Mouse (Mus musculus) megakaryocyte progenitor cell, adult 5-6 weeks (primary cell): ENCODE results near the gene AF366264. TPM values are rescaled to one million over a fixed set of nuclear protein-coding genes. Genes with fewer than 3 reads are reported as not detected.
"Not testable (repeated sequence)": the region's sequence is repeated elsewhere in the genome, so short reads cannot be mapped to it uniquely, and the experiment has no call there.

Source experiments
- ATAC-seq: replicated peaks from 2 replicates; pipeline ENCODE4 v1.8.0; 2016; ENCODE audit warnings: mild to moderate bottlenecking, moderate TSS enrichment, inconsistent platforms; ENCODE audit not compliant: poor library complexity
- total RNA-seq, 2 experiments: library from RNA; stranded (forward) in 1 of 2; stranded (reverse) in 1 of 2; fragments of 157-497, 149-512 nt in 1 of 2; fragments of 200-1000 nt in 1 of 2; gene quantifications; 2 replicates each; pipeline versions ENCODE4 v1.2.3 to v1.2.4; 2015 to 2017

AF366264 gene
- total RNA-seq (2015) (not detected in 2 replicates), total RNA-seq (2017) (not detected in 2 replicates)

DNA sequence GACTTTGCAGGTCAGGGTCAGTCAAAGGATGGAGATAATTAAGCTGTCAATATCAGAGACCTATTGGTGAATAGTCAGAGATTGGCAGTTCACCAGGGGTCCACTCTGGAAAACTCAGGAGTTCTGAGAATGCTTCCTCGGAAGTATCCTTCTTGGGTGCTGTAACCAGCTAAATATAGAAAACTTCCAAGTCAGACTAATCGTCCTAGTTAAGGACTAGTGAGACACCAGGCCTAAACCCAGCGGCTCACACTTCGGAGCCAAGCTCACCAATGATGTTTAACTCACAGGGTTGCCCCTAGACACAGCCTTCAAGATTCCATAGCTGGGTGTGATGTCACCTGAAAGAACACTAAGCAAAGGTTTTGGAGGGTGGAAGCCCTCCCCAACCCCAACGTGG, at the start of gene AF366264:
AF366264 (minus strand) TSS at position 101 of the 400 bp plus-strand sequence.
- ATAC-seq, result not testable (repeated sequence)

DNA sequence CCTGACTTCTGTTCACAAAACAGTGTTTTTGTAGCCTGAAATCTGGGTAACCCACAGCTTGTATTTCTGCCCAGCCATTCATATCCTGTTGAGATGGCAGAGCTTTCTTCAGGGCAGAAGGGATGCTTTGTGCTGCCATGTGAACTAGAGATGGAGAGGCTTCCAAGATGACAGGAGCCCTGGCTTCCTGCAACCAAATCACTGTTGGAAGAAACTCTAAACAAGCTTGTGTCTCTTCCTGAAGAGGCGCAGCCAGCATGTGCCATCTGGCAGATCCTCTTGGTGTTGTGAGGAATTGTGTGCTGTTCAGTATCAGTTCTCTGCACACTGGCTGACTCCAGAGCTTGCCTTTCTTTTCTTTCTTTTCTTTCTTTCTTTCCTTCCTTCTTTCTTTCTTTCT, 5.1 kb upstream of the AF366264 start:
- ATAC-seq, result not testable (repeated sequence)

DNA sequence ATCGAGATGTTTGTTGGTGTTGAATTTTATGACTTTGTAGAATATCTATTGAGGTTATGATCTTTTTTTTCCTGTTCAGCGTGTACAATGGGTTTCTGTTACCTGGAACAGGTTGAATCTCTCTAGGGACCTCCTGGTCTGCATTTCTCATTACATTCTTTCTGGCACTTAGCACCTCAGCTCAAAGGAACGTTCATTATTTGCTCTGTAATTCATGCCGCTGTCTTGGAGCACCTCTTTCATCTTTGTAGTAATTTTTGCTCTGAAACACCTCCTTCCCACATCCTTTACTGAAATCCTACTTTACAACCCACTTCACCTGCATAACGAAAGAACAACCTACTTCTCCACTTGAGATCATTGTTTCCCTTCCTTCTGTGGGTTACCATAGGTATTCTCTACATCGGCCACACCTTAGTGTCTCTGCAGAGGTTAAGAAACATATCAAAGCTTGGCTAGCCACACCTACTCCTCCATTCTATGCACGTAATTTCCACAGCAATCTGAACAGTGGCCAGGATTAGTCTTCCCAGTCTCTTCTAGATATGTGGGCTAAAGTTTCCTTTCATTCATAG, 9.5 kb downstream of the AF366264 start:
- ATAC-seq, result no peak

DNA sequence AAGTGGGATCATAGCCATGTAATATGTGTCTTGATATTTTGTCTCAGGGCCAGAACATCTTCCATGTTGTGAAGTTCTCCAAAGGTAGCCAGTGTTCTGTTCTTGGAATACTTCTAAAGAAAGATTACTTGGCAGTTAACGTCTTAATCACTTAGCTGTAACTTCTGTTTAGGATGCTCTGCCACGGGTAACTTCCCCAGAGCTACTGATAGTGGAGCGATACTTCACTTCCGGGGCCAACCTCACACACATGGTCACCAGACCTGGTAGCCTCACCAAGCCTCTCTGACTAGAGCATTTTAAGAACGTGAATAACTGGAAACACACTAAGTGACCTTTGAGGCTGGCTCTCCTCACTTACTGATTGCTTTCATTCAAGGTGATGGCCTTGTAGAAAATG, 38.6 kb downstream of the AF366264 start:
- no peak for ATAC-seq

DNA sequence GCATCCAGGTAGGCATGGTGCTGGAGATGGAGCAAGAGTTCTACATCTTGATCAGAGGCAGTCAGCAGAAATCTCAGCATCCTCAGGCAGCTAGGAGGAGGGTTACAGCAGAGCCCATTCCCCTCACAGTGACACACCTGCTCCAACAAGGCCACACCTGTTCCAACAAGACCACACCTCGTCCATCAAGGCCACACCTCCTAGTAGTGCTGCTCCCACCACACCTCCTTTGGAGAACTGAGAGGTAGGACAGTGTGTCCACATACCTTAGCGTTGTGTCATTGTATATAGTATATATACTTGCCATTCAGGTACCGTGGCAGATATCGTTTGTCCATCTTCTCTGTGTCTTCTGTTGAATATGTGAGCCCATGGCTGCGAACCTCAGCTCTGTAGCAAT, 40.5 kb downstream of the AF366264 start:
- ATAC-seq, result no peak

DNA sequence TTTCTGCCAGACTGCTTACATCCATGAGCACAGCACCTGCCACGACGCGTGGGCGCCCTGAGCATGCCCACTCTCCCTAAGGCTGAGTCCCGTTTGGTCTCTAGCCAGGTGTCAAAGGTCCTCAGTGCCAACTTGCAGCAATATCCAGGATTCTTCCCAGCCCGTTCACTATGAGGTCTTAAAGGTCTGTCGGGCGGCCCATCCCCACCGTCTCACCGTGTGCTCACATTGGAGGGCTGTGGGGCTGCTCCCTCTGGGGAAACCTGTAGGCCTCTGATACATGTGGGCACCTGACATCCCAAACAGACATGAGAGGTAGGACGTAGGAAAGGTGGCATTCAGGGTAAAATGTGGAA, 44.5 kb downstream of the AF366264 start:
- ATAC-seq, result no peak

DNA sequence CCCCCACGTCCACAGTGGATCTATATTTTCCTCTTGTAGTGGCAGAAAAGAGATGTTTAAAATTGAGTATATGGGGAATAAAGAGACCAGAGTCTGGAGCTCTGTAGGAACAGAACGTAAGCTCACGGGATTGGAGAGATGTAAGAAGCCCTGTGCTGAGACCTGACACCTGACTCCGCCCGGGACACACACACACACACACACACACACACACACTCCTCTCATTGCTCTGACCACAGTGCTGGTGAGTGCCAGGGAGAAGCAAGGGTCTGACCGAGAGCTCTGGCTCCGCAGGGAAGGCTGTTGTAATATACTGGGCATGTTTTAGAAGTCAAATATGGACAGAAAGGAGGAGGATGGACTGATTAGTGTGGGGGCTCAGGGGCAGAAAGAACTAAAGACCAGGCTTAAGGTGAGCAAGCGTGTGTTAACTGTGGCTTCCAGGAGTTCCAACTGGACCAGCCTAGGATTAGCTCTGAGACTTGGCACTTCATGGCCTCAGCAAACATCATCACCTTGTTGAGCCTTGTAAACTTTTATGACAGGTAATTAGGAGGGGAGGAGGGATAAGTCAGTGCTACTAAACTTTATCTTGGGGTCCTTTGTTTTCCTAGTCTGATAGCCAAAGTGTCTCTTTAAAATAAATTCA, 45.0 kb downstream of the AF366264 start:
- ATAC-seq, result no peak

DNA sequence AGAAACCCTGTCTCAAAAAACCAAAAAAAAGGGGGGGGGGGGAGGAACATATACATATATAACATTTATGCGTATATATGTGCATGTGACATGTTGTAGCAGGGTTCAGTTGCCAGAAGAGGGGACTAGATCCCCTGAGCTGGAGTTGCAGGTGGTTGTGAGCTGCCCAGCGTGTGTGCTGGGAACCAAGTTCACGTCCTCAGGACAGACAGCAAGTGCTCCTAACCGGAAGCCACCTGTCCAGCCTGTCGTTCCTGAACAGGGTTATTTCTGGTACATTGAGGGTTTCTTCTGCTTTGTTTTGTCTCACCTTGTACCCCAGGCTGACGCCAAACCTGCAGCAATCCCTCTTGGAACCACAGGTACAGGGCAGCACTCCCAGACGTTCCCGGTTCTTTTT, 48.6 kb downstream of the AF366264 start:
- no peak for ATAC-seq

DNA sequence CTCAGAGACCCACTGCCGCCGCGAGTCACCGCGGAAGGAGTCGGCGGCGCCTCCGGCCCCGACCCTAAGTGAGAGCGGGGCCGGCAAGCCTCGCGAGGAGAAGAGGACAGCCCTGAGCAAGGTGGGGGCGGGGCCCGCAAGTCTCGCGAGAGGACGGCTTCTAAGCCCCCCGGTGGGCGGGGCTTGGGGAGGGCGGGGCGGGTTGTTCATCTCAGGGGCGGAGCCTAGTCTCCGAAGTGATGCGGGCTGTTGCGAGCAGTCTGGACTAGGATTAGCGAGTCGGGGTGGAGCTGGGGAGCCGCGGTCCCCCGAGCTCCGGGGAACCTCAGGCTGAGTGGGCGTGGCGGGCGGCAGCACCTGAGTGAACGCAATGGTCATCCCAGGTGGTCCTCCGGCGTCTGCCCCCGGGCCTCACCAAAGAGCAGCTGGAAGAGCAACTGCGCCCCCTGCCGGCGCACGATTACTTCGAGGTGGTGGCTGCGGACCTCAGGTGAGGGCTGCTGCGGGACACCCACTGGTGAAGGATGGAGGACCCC, 52.4 kb downstream of the AF366264 start:
- peak; percentile 74 for ATAC-seq

DNA sequence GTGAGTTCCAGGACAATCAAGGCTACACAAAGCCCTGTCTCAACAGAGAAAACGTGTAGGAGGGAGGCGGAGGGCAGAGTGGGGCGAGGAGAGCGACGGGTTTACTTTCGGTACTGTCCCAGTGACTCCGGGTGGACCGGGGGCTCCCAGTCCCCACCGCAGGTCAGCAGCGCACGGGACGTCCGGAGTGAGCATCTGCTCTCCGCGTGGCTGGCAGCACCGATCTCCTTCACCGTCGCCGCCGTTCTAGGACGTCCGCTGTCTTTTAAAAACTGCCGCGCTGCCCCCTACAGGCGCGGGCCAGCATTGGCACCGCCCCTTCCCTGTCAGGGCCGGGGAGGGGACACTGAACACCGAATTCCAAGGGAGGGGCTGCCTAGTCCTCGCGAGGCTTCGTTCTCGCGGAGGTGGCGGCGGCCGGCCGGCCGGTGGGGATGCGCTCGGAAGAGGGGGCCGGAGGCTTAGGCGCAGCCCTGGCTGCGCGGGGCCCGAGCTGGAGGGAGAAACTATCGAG, 52.9 kb downstream of the AF366264 start, which contains the start of gene Upf3a:
Upf3a (plus strand) TSS at position 366 of the 514 bp plus-strand sequence.
- peak; percentile 87 for ATAC-seq

Other genes with a start within 250 kb of the AF366264 start
- 24.1 and 36.8 TPM in 2 replicates for gene Rasa3, start 160.8 kb downstream of the AF366264 start, total RNA-seq (2015)
- 49.3 and 51.3 TPM in 2 replicates for gene Rasa3, start 160.8 kb downstream of the AF366264 start, total RNA-seq (2017)
- gene Cfap97d2, start 132.5 kb downstream of the AF366264 start, total RNA-seq (2015), result not detected in 2 replicates
- not detected in 2 replicates for gene Cfap97d2, start 132.5 kb downstream of the AF366264 start, total RNA-seq (2017)
- 105 and 118 TPM in 2 replicates for gene Cdc16, start 80.7 kb downstream of the AF366264 start, total RNA-seq (2015)
- 62.4 and 66.8 TPM in 2 replicates for gene Cdc16, start 80.7 kb downstream of the AF366264 start, total RNA-seq (2017)
- gene Upf3a, start 52.8 kb downstream of the AF366264 start, total RNA-seq (2015), result 17.4 and 24.1 TPM in 2 replicates
- gene Upf3a, start 52.8 kb downstream of the AF366264 start, total RNA-seq (2017), result 26.0 and 26.6 TPM in 2 replicates
- gene Champ1, start 31.3 kb upstream of the AF366264 start, total RNA-seq (2015), result 22.8 and 28.8 TPM in 2 replicates
- gene Champ1, start 31.3 kb upstream of the AF366264 start, total RNA-seq (2017), result 30.0 and 30.9 TPM in 2 replicates
- 10.3 and 19.9 TPM in 2 replicates for gene Coprs, start 51.9 kb upstream of the AF366264 start, total RNA-seq (2015)
- gene Coprs, start 51.9 kb upstream of the AF366264 start, total RNA-seq (2017), result 7.4 and 10.0 TPM in 2 replicates